Mouse (Mus musculus) lung, postnatal 0 days (tissue): ENCODE data around the gene Kbtbd13.

Experiments used
- CTCF ChIP-seq: IDR thresholded peaks from 2 replicates; pipeline ENCODE4 v1.5.1; 2016; ENCODE audit warnings: antibody characterized with exemption, mild to moderate bottlenecking
- EP300 ChIP-seq: IDR thresholded peaks from 2 replicates; pipeline ENCODE4 v1.6.1; 2016; ENCODE audit warnings: antibody characterized with exemption, mild to moderate bottlenecking, control low read depth

- TF ChIP-seq CTCF (no peak), EP300 (no peak)
Measured at GRCm38 (mm10) chr9:65393606-65394005, 2.2 kb upstream of the Kbtbd13 start.
